ENCODE assay signal across 17 mouse cellular contexts in the genomic region with DNA sequence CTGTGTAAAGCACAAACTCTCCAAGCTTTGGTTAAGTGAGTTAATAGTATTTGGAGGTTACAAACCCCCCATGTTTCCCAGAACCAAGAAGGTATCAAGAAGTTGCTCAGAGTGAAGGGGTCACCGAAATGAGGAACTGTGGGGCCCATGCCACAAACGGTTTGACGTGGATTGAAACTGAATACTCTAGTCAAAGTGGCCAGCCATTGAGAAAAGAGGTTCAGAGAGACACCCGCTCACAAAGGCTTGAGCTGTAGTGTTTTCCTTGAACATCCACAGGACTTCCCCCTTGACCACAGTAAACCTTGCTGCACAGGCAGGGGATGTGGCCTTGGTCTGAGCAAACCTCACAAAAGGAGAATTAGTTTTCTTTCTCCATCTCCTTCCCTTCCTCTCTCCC.
"Had no signal": no experiment of that assay in that cellular context is flagged by ENCODE, and none has a peak within 500 bp of the region (broad histone marks: within the 10 kb centered on the region; RNA-seq: fewer than 3 reads in every experiment).

No protein-coding gene starts in this region.

- H3K27ac ChIP-seq: liver, embryonic 14.5 days; midbrain, embryonic 10.5 days; midbrain, embryonic 12.5 days; neural tube, embryonic 12.5 days; stomach, embryonic 15.5 days; stomach, postnatal 0 days had no signal

- H3K9me3 ChIP-seq: midbrain, embryonic 10.5 days; stomach, embryonic 15.5 days had no signal

- H3K4me2 ChIP-seq: lung, embryonic 14.5 days; midbrain, embryonic 12.5 days; neural tube, embryonic 12.5 days; stomach, embryonic 15.5 days had no signal

- H3K27me3 ChIP-seq: midbrain, embryonic 12.5 days; neural tube, embryonic 12.5 days; stomach, embryonic 15.5 days had no signal

- H3K4me3 ChIP-seq: midbrain, embryonic 10.5 days; midbrain, embryonic 12.5 days; myocyte; neural tube, embryonic 12.5 days; stomach, embryonic 15.5 days had no signal

- H3K9ac ChIP-seq: liver, embryonic 14.5 days; lung, embryonic 14.5 days; midbrain, embryonic 12.5 days; neural tube, embryonic 12.5 days; stomach, embryonic 15.5 days had no signal

- ATAC-seq: midbrain, embryonic 16.5 days had no signal

- DNase-seq: lung, adult 18-20 months; lung, embryonic 14.5 days; lung, postnatal 10 days; lung, postnatal 4 days; midbrain, embryonic 14.5 days; right cerebral cortex, postnatal 14 days; thymus, adult 18-20 months; thymus, postnatal 25 days; thymus, postnatal 4 days had no signal

- H3K4me1 ChIP-seq: midbrain, embryonic 10.5 days; midbrain, embryonic 12.5 days; neural tube, embryonic 12.5 days; stomach, embryonic 15.5 days had no signal

- H3K36me3 ChIP-seq: midbrain, embryonic 12.5 days; neural tube, embryonic 12.5 days; stomach, embryonic 15.5 days had no signal
